21 mouse cellular contexts compared by ENCODE assay signal in the genomic region with DNA sequence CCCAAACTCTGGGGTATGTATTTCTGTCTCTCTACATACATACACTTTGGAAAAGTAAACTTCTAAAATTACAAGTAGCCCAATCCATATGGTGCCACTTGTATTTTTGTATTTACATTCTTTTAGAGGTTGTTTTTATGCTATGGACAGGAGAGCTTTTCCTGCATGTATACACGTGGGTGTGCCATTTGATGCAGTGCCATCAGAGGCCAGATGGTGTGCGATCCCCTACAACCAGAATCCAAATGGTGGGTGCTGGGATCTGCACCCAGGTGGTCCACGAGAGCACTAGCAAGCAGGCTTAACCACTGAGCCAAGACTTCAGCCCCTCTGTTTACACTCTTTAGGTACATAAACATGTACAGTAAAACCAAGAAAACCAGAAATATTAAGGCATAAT. TPM values are rescaled to one million over a fixed set of nuclear protein-coding genes. Genes with fewer than 3 reads are reported as not detected.
"Had no signal": no experiment of that assay in that cellular context is flagged by ENCODE, and none has a peak within 500 bp of the region (broad histone marks: within the 10 kb centered on the region; RNA-seq: fewer than 3 reads in every experiment).

No protein-coding gene starts in this region.

- H3K9ac ChIP-seq: limb, embryonic 12.5 days; limb, embryonic 15.5 days; liver, embryonic 14.5 days; liver, postnatal 0 days; lung, embryonic 14.5 days; midbrain, embryonic 12.5 days; neural tube, embryonic 13.5 days had no signal

- H3K9me3 ChIP-seq: limb, embryonic 12.5 days; limb, embryonic 15.5 days; midbrain, embryonic 12.5 days; neural tube, embryonic 13.5 days had no signal

- ATAC-seq: liver, postnatal 0 days; lung, postnatal 0 days; midbrain, embryonic 16.5 days had no signal

- H3K4me3 ChIP-seq: layer of hippocampus, adult 2 months; limb, embryonic 12.5 days; limb, embryonic 15.5 days; midbrain, embryonic 12.5 days; myocyte; neural tube, embryonic 13.5 days had no signal

- H3K27me3 ChIP-seq: limb, embryonic 12.5 days; limb, embryonic 15.5 days; midbrain, embryonic 12.5 days; neural tube, embryonic 13.5 days had no signal

- H3K4me1 ChIP-seq: limb, embryonic 15.5 days; midbrain, embryonic 12.5 days had no signal

- DNase-seq: kidney, adult 2 months; kidney, postnatal 25 days; layer of hippocampus, adult 9-11 months; liver, postnatal 0 days; lung, embryonic 14.5 days; retina, postnatal 1 day; thymus, adult 18-20 months; thymus, postnatal 36 days had no signal

- H3K27ac ChIP-seq: kidney, postnatal 0 days; layer of hippocampus, adult 2 months; limb, embryonic 12.5 days; limb, embryonic 15.5 days; liver, embryonic 14.5 days; macrophage; midbrain, embryonic 12.5 days; neural tube, embryonic 13.5 days; stomach, postnatal 0 days had no signal

- H3K4me2 ChIP-seq: limb, embryonic 12.5 days; limb, embryonic 15.5 days; liver, embryonic 11.5 days; lung, embryonic 14.5 days; midbrain, embryonic 12.5 days; neural tube, embryonic 13.5 days had no signal

- H3K36me3 ChIP-seq: limb, embryonic 12.5 days; limb, embryonic 15.5 days; midbrain, embryonic 12.5 days; neural tube, embryonic 13.5 days had no signal

RNA-seq across cellular contexts. Expression of a gene that starts 32.9 kb away (rescaled TPM):
- polyA plus RNA-seq: macrophage had no signal
